Comparison of ENCODE assay signal across 8 mouse cellular contexts in the genomic region with DNA sequence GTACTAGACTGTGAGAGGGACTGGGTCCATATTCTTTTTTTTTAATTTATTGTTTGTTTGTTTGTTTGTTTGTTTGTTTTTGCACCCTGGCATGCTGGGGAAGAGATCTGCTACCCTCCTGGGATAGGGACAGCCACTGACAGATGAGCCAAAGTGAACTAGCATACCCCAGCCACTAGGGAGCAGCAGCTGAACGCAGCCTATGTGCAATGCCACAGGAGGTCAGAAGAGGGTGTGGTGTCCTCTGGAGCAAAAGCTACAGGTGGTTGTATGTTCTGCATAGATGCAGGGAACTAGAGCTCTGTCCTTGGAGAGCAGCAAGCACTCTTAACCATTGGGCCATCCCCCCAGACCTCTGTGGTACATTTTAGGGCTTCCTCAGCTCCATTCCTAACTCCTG. TPM values are rescaled to one million over a fixed set of nuclear protein-coding genes. Genes with fewer than 3 reads are reported as not detected.
DNase-seq lines count a peak whose midpoint lies in the region; ATAC-seq and TF ChIP-seq lines count a peak whose summit lies in the region.

No protein-coding gene starts in this region.

- TF ChIP-seq POLR2A in bone marrow macrophage, adult 2 months (IDR thresholded peaks at IDR 0.05; ENCODE audit: borderline replicate concordance, low read depth, low read length) = no peak

- intact Hi-C loops in gastrocnemius, adult 2 months (cut with DNase I) = no loop called here

- no peak overlapping the region for H3K9ac ChIP-seq in forebrain, embryonic 11.5 days (ENCODE audit: low read length)
- no peak overlapping the region for H3K9ac ChIP-seq in forebrain, embryonic 15.5 days (replicated peaks)
- H3K9ac ChIP-seq in stomach, embryonic 16.5 days (ENCODE audit: low read length) = no peak overlapping the region

- H3K9me3 ChIP-seq in forebrain, embryonic 11.5 days (ENCODE audit: control insufficient read depth, low read length) = no peaks in the 10 kb centered on the region
- H3K9me3 ChIP-seq in forebrain, embryonic 15.5 days = no peaks in the 10 kb centered on the region
- H3K9me3 ChIP-seq in stomach, embryonic 16.5 days (replicated peaks; ENCODE audit: control insufficient read depth, low read length) = no peaks in the 10 kb centered on the region

- TF ChIP-seq CTCF in bone marrow macrophage, adult 2 months (IDR thresholded peaks at IDR 0.05; ENCODE audit: low read depth, low read length) = peak; percentile 98
- peak; percentile 91 for TF ChIP-seq CTCF in gastrocnemius, adult 2 months (IDR thresholded peaks at IDR 0.05)

- no peak overlapping the region for H3K4me2 ChIP-seq in forebrain, embryonic 11.5 days (ENCODE audit: low read depth, low read length, severe bottlenecking)
- H3K4me2 ChIP-seq in forebrain, embryonic 15.5 days (replicated peaks) = no peak overlapping the region
- no peak overlapping the region for H3K4me2 ChIP-seq in stomach, embryonic 16.5 days (ENCODE audit: low read depth, low read length)

- ATAC-seq in forebrain, embryonic 11.5 days (replicated peaks; ENCODE audit: low FRiP score) = no peak
- ATAC-seq in forebrain, embryonic 15.5 days (replicated peaks) = no peak
- peak; percentile 38; the same call in 1 of the 2 replicates for ATAC-seq in stomach, embryonic 16.5 days (ENCODE audit: insufficient read depth, low FRiP score)

- no peaks in the 10 kb centered on the region for H3K27me3 ChIP-seq in forebrain, embryonic 11.5 days (ENCODE audit: control insufficient read depth, insufficient read depth, low read length)
- H3K27me3 ChIP-seq in forebrain, embryonic 15.5 days = no peaks in the 10 kb centered on the region
- no peaks in the 10 kb centered on the region for H3K27me3 ChIP-seq in stomach, embryonic 16.5 days (ENCODE audit: control insufficient read depth, insufficient read depth, low read length)

- no peak overlapping the region for H3K4me3 ChIP-seq in forebrain, embryonic 11.5 days (ENCODE audit: low read depth, low read length)
- no peak overlapping the region for H3K4me3 ChIP-seq in forebrain, embryonic 15.5 days
- H3K4me3 ChIP-seq in bone marrow macrophage, adult 2 months (ENCODE audit: insufficient read depth, low read length) = no peak overlapping the region
- no peak overlapping the region for H3K4me3 ChIP-seq in gastrocnemius, adult 2 months
- H3K4me3 ChIP-seq in stomach, embryonic 16.5 days (replicated peaks; ENCODE audit: low read length) = no peak overlapping the region

- no peak overlapping the region for H3K27ac ChIP-seq in forebrain, embryonic 11.5 days (ENCODE audit: low read depth, low read length)
- no peak overlapping the region for H3K27ac ChIP-seq in forebrain, embryonic 15.5 days (replicated peaks)
- H3K27ac ChIP-seq in bone marrow macrophage, adult 2 months (ENCODE audit: insufficient read depth, low read depth, low read length) = peak overlapping the region; percentile 55
- H3K27ac ChIP-seq in gastrocnemius, adult 2 months = no peak overlapping the region
- no peak overlapping the region for H3K27ac ChIP-seq in stomach, embryonic 16.5 days (ENCODE audit: low read length)

- H3K4me1 ChIP-seq in forebrain, embryonic 11.5 days (replicated peaks; ENCODE audit: control insufficient read depth, insufficient read depth, low read length) = no peaks in the 10 kb centered on the region
- no peaks in the 10 kb centered on the region for H3K4me1 ChIP-seq in forebrain, embryonic 15.5 days
- peaks cover 29% of the 10 kb centered on the region for H3K4me1 ChIP-seq in bone marrow macrophage, adult 2 months (ENCODE audit: control insufficient read depth, insufficient read depth, low read length)
- H3K4me1 ChIP-seq in stomach, embryonic 16.5 days (ENCODE audit: control insufficient read depth, insufficient read depth, low read length) = no peaks in the 10 kb centered on the region

- WGBS in forebrain, embryonic 11.5 days = 6% methylated on average over 1 of the region's 1 CpGs
- WGBS in forebrain, embryonic 15.5 days = 21% methylated on average over 1 of the region's 1 CpGs
- 6% methylated on average over 1 of the region's 1 CpGs for WGBS in stomach, embryonic 16.5 days

- H3K36me3 ChIP-seq in forebrain, embryonic 11.5 days (ENCODE audit: control insufficient read depth, insufficient read depth, low read length) = no peaks in the 10 kb centered on the region
- no peaks in the 10 kb centered on the region for H3K36me3 ChIP-seq in forebrain, embryonic 15.5 days
- H3K36me3 ChIP-seq in stomach, embryonic 16.5 days (ENCODE audit: control insufficient read depth, insufficient read depth, low read length) = no peaks in the 10 kb centered on the region

- peak; percentile 67 for DNase-seq in forebrain, embryonic 11.5 days (ENCODE audit: low spot score)
- DNase-seq in CD4-positive, CD25-positive, alpha-beta regulatory T cell, adult 2 months (ENCODE audit: low read depth, low spot score) = peak; percentile 92
- DNase-seq in gastrocnemius, adult 2 months = peak; percentile 75
- peak; percentile 76 for DNase-seq in kidney, postnatal 10 days
- peak; percentile 85 for DNase-seq in lung, postnatal 25 days (ENCODE audit: low spot score)

RNA-seq across cellular contexts. Expression of a gene that starts 10.3 kb away (rescaled TPM):
- not detected in 2 replicates for polyA plus RNA-seq in forebrain, embryonic 11.5 days (2014; fragmentation: Nextera tagmentation; extraction: Ambion mirVana)
- polyA plus RNA-seq in forebrain, embryonic 15.5 days (2015; fragmentation: Nextera tagmentation; extraction: Ambion mirVana) = not detected in 2 replicates
- polyA plus RNA-seq in bone marrow macrophage, adult 2 months (2012; ENCODE audit: insufficient read depth, insufficient read length, missing spikeins) = not detected in 2 replicates
- not detected for total RNA-seq in gastrocnemius, adult 2 months (2021)
- 0.17 and 0.26 TPM in 2 replicates for polyA plus RNA-seq in stomach, embryonic 16.5 days (2015; fragmentation: Nextera tagmentation; extraction: Ambion mirVana)

RNA-seq across cellular contexts. Expression of a gene that starts 20.5 kb away (rescaled TPM):
- 1.1 and 1.2 TPM in 2 replicates for polyA plus RNA-seq in forebrain, embryonic 11.5 days (2014; fragmentation: Nextera tagmentation; extraction: Ambion mirVana)
- polyA plus RNA-seq in forebrain, embryonic 15.5 days (2015; fragmentation: Nextera tagmentation; extraction: Ambion mirVana) = 1.3 and 1.6 TPM in 2 replicates
- 24.8 and 27.5 TPM in 2 replicates for polyA plus RNA-seq in bone marrow macrophage, adult 2 months (2012; ENCODE audit: insufficient read depth, insufficient read length, missing spikeins)
- 1 to 10 TPM in 1 of 2 experiments, under 1 TPM in 1; 0.89 to 1.3 TPM for total RNA-seq in gastrocnemius, adult 2 months (2021)
- polyA plus RNA-seq in stomach, embryonic 16.5 days (2015; fragmentation: Nextera tagmentation; extraction: Ambion mirVana) = 13.3 and 15.4 TPM in 2 replicates

RNA-seq across cellular contexts. Expression of a gene that starts 40.0 kb away (rescaled TPM):
- polyA plus RNA-seq in forebrain, embryonic 11.5 days (2014; fragmentation: Nextera tagmentation; extraction: Ambion mirVana) = 7.1 and 8.9 TPM in 2 replicates
- polyA plus RNA-seq in forebrain, embryonic 15.5 days (2015; fragmentation: Nextera tagmentation; extraction: Ambion mirVana) = 70.1 and 76.4 TPM in 2 replicates
- not detected in 2 replicates for polyA plus RNA-seq in bone marrow macrophage, adult 2 months (2012; ENCODE audit: insufficient read depth, insufficient read length, missing spikeins)
- 1 to 10 TPM; 2.4 to 2.8 TPM for total RNA-seq in gastrocnemius, adult 2 months (2021)
- polyA plus RNA-seq in stomach, embryonic 16.5 days (2015; fragmentation: Nextera tagmentation; extraction: Ambion mirVana) = 4.4 TPM in 2 replicates

RNA-seq across cellular contexts. Expression of a gene that starts 42.4 kb away (rescaled TPM):
- 29.6 and 29.8 TPM in 2 replicates for polyA plus RNA-seq in forebrain, embryonic 11.5 days (2014; fragmentation: Nextera tagmentation; extraction: Ambion mirVana)
- polyA plus RNA-seq in forebrain, embryonic 15.5 days (2015; fragmentation: Nextera tagmentation; extraction: Ambion mirVana) = 33.4 and 36.6 TPM in 2 replicates
- polyA plus RNA-seq in bone marrow macrophage, adult 2 months (2012; ENCODE audit: insufficient read depth, insufficient read length, missing spikeins) = 35.8 and 36.5 TPM in 2 replicates
- total RNA-seq in gastrocnemius, adult 2 months (2021) = 10 to 100 TPM in 1 of 2 experiments, 1 to 10 TPM in 1; 9.4 to 10.2 TPM
- polyA plus RNA-seq in stomach, embryonic 16.5 days (2015; fragmentation: Nextera tagmentation; extraction: Ambion mirVana) = 19.5 and 21.3 TPM in 2 replicates
